Comparison of ENCODE assay signal across 9 mouse cellular contexts in the genomic region with DNA sequence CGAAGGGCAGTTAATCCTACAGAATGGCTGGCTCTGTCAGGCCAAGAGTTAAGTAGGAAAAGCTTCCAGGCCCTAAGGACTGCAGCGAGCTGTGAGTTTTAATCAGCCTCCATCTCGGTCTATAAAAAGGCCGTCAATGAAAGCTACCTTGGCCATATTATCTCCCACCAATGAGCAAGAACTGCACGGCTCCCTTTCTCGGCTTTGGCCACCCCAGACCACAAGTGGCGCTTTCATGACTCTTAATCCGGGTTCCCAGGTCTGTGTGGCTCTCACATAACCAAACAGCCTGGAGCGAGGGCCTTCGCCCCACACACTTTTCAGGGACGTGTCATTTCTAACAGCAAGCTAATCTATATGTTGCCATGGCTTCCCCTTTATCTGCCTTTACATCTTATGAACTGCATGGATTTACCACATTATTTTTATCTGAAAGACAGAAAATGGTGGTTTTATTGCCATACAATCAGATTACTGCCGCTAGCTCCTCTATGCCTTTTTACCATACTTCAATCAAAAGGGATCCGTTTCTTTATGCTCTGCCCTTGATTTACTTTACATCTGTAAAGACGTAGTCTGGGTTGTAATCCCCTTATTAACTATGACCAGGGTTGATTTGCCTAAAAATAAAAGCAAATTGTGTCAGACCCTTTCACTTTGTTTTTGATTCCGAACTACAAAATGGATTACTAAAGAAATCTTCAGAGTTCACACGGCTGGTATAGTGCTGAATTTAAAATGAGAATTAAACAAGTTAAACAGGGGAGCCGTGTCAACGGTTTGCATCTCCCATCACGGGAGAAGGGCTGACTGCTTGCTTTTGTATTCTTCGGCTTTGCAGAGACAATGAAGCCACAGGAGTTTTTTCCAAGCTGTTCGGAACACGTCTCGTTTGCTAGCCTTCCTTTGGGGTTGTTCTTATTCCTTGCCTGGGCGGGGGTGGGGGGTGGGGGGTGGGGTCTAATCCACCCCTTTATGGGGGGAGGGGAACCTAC. TPM values are rescaled to one million over a fixed set of nuclear protein-coding genes. Genes with fewer than 3 reads are reported as not detected.
A peak's percentile ranks its signal among the peaks of the same experiment; 100 is the strongest.
DNase-seq lines count a peak whose midpoint lies in the region; ATAC-seq and TF ChIP-seq lines count a peak whose summit lies in the region.
"Had no signal": no experiment of that assay in that cellular context is flagged by ENCODE, and none has a peak within 500 bp of the region (broad histone marks: within the 10 kb centered on the region; RNA-seq: fewer than 3 reads in every experiment).

No protein-coding gene starts in this region.

- H3K79me2 ChIP-seq in heart, adult 2 months (replicated peaks; ENCODE audit: control insufficient read depth, insufficient read depth, low read length): peaks cover 7% of the 10 kb centered on the region

- H3K9me3 ChIP-seq in forebrain, postnatal 0 days (ENCODE audit: low read length): no peaks in the 10 kb centered on the region
- no peaks in the 10 kb centered on the region for H3K9me3 ChIP-seq in midbrain, embryonic 11.5 days (ENCODE audit: control insufficient read depth, low read length)
- H3K9me3 ChIP-seq: liver, embryonic 15.5 days had no signal

- H3K4me3 ChIP-seq in heart, adult 2 months: peak overlapping the region; percentile 32
- H3K4me3 ChIP-seq in forebrain, postnatal 0 days (ENCODE audit: low read depth, low read length): peak overlapping the region; percentile 93
- 0 out of 2 replicates have a peak overlapping the region, but pooled peaks have one; percentile 19 for H3K4me3 ChIP-seq in midbrain, embryonic 11.5 days (ENCODE audit: low read depth, low read length)
- H3K4me3 ChIP-seq: liver, embryonic 15.5 days had no signal

- no peak overlapping the region; the same call in 1 of the 2 replicates for H3K27ac ChIP-seq in heart, adult 2 months
- peak overlapping the region; percentile 84 for H3K27ac ChIP-seq in forebrain, postnatal 0 days (ENCODE audit: low read depth, low read length)
- no peak overlapping the region for H3K27ac ChIP-seq in midbrain, embryonic 11.5 days (ENCODE audit: low read depth, low read length)
- H3K27ac ChIP-seq: liver, embryonic 15.5 days had no signal

- peaks cover 7% of the 10 kb centered on the region for H3K4me1 ChIP-seq in heart, adult 2 months (ENCODE audit: control insufficient read depth, insufficient read depth, low read length)
- H3K4me1 ChIP-seq in forebrain, postnatal 0 days (ENCODE audit: insufficient read depth): peaks cover 40% of the 10 kb centered on the region
- peaks cover 56% of the 10 kb centered on the region for H3K4me1 ChIP-seq in midbrain, embryonic 11.5 days (ENCODE audit: control insufficient read depth, insufficient read depth, low read length)

- DNase-seq in heart, adult 2 months: no peak
- no peak for DNase-seq in heart, postnatal 4 days
- DNase-seq in R1 (ENCODE audit: low read depth, low spot score): peak; percentile 87
- DNase-seq in forebrain, postnatal 0 days: peak; percentile 63
- DNase-seq in midbrain, embryonic 11.5 days (ENCODE audit: low spot score, missing footprints): peak; percentile 95
- DNase-seq in ovary, adult 18-20 months (ENCODE audit: low spot score): no peak
- no peak for DNase-seq in kidney, adult 8-10 months

- no peaks in the 10 kb centered on the region for H3K27me3 ChIP-seq in heart, adult 2 months (ENCODE audit: control insufficient read depth, insufficient read depth, low read length)
- H3K27me3 ChIP-seq in forebrain, postnatal 0 days (ENCODE audit: insufficient read depth, low read length): no peaks in the 10 kb centered on the region
- peaks cover 64% of the 10 kb centered on the region for H3K27me3 ChIP-seq in midbrain, embryonic 11.5 days (ENCODE audit: control insufficient read depth, insufficient read depth, low read length)

- H3K9ac ChIP-seq in heart, adult 2 months (ENCODE audit: low read depth, low read length): peak overlapping the region; percentile 18; the same call in 1 of the 2 replicates
- peak overlapping the region; percentile 87 for H3K9ac ChIP-seq in forebrain, postnatal 0 days
- H3K9ac ChIP-seq in midbrain, embryonic 11.5 days (ENCODE audit: low read length): no peak overlapping the region
- H3K9ac ChIP-seq: liver, embryonic 15.5 days had no signal

- intact Hi-C loops in heart, adult 2 months (cut with DNase I): loop anchor here (5.0 kb wide), 4 partner anchors 53 to 428 kb away; no protein-coding TSS in a partner anchor

- no peak for TF ChIP-seq POLR2A in heart, adult 2 months (IDR thresholded peaks at IDR 0.05; ENCODE audit: insufficient read depth, low read depth, low read length)

- no peak for ATAC-seq in forebrain, postnatal 0 days
- peak; percentile 60 for ATAC-seq in midbrain, embryonic 11.5 days (ENCODE audit: low FRiP score)
- ATAC-seq in erythroid progenitor cell, adult 5-6 weeks (replicated peaks; ENCODE audit: low FRiP score, poor library complexity, severe bottlenecking): no peak

- no peak for TF ChIP-seq CTCF in heart, adult 2 months (IDR thresholded peaks at IDR 0.05)
- TF ChIP-seq CTCF in forebrain, postnatal 0 days (IDR thresholded peaks at IDR 0.05; ENCODE audit: low read depth): no peak

- peak overlapping the region; percentile 82 for H3K4me2 ChIP-seq in forebrain, postnatal 0 days (ENCODE audit: low read depth)
- H3K4me2 ChIP-seq in midbrain, embryonic 11.5 days: peak overlapping the region; percentile 92
- H3K4me2 ChIP-seq: liver, embryonic 15.5 days had no signal

- 54% methylated on average over 24 of the region's 24 CpGs for WGBS in heart, adult 2 months
- 9% methylated on average over 24 of the region's 24 CpGs for whole genome bisulfite sequencing in forebrain, postnatal 0 days
- WGBS in midbrain, embryonic 11.5 days: 7% methylated on average over 24 of the region's 24 CpGs

- no peak for TF ChIP-seq EP300 in heart, adult 2 months (IDR thresholded peaks at IDR 0.05; ENCODE audit: insufficient read depth, low read depth, low read length)

- H3K36me3 ChIP-seq in heart, adult 2 months (ENCODE audit: control insufficient read depth, insufficient read depth, low read length): peaks cover 8% of the 10 kb centered on the region
- no peaks in the 10 kb centered on the region for H3K36me3 ChIP-seq in forebrain, postnatal 0 days (ENCODE audit: insufficient read depth)
- H3K36me3 ChIP-seq in midbrain, embryonic 11.5 days (ENCODE audit: control insufficient read depth, insufficient read depth, low read length): no peaks in the 10 kb centered on the region
- H3K36me3 ChIP-seq: liver, embryonic 15.5 days had no signal

RNA-seq across cellular contexts. Expression of gene Efnb2, which starts 5.4 kb away (rescaled TPM):
- 10 to 100 TPM; 16.8 to 24.1 TPM for total RNA-seq in heart, adult 2 months (2021)
- polyA plus RNA-seq in heart, adult 2 months (2012; rRNA removed): 22.2 and 27.8 TPM in 2 replicates
- total RNA-seq in heart, postnatal 4 days (2021): 10 to 100 TPM; 47.4 to 47.8 TPM
- total RNA-seq in forebrain, postnatal 0 days (2014; rRNA removed): 50.9 and 53.5 TPM in 2 replicates
- polyA plus RNA-seq in forebrain, postnatal 0 days (2015; fragmentation: Nextera tagmentation; extraction: Ambion mirVana): 29.5 and 29.6 TPM in 2 replicates
- 15.5 and 18.3 TPM in 2 replicates for polyA plus RNA-seq in midbrain, embryonic 11.5 days (2014; fragmentation: Nextera tagmentation; extraction: Ambion mirVana)
- total RNA-seq in erythroid progenitor cell, adult 5-6 weeks (2015; ENCODE audit: low replicate concordance): not detected in 2 replicates
- total RNA-seq in erythroid progenitor cell, adult 5-6 weeks (2017; ENCODE audit: low replicate concordance): 3.2 TPM in 1 of 2 replicates, not detected in the other

RNA-seq across cellular contexts. Expression of gene Arglu1, which starts 34.7 kb away (rescaled TPM):
- total RNA-seq in heart, adult 2 months (2021): 10 to 100 TPM; 26.3 to 28.8 TPM
- 24.0 and 40.7 TPM in 2 replicates for polyA plus RNA-seq in heart, adult 2 months (2012; rRNA removed)
- 10 to 100 TPM; 52.9 to 59.7 TPM for total RNA-seq in heart, postnatal 4 days (2021)
- total RNA-seq in forebrain, postnatal 0 days (2014; rRNA removed): 115 and 154 TPM in 2 replicates
- polyA plus RNA-seq in forebrain, postnatal 0 days (2015; fragmentation: Nextera tagmentation; extraction: Ambion mirVana): 101 and 143 TPM in 2 replicates
- 158 TPM in 2 replicates for polyA plus RNA-seq in midbrain, embryonic 11.5 days (2014; fragmentation: Nextera tagmentation; extraction: Ambion mirVana)
- total RNA-seq in erythroid progenitor cell, adult 5-6 weeks (2015; ENCODE audit: low replicate concordance): 60.4 and 61.3 TPM in 2 replicates
- total RNA-seq in erythroid progenitor cell, adult 5-6 weeks (2017; ENCODE audit: low replicate concordance): 81.1 and 100 TPM in 2 replicates

Comparison
In these comparisons a context has a peak if more than half of its experiments do, and no peak if none do; other contexts are left out.
1. DNase-seq: peak in R1 (single experiment), forebrain, postnatal 0 days (single experiment) and midbrain, embryonic 11.5 days (single experiment); none in heart, adult 2 months (0 of 2), heart, postnatal 4 days (single experiment), ovary, adult 18-20 months (single experiment) and kidney, adult 8-10 months (0 of 2).
2. H3K4me3 ChIP-seq: peak in every context shown above with its lines; median percentile 93 in forebrain, postnatal 0 days; 32 in heart, adult 2 months; 19 in midbrain, embryonic 11.5 days.
3. RNA of gene Efnb2, which starts 5.4 kb away (total RNA-seq): 50.9 to 53.5 TPM in forebrain, postnatal 0 days, 47.4 to 47.8 TPM in heart, postnatal 4 days and 16.8 to 24.1 TPM in heart, adult 2 months; 3.2 TPM in erythroid progenitor cell, adult 5-6 weeks; every median in the first group is over 4 times any median in the second.